Mouse (Mus musculus) 416B (cell line): Measurements from ENCODE around the gene Gm10837.

Experiments used
- DNase-seq: peaks from one replicate; pipeline ENCODE4 v3.0.0; 2011; ENCODE audit warnings: low read depth

Gm10837 gene

GRCm38 (mm10) chr14:122464763-122465741 is 25.3 kb upstream of the Gm10837 start, which contains the start of gene Zic5:
Gene Zic5, minus strand, starts transcription at chr14:122465677.
- DNase-seq = no peak

GRCm38 (mm10) chr14:122465931-122466490 is 24.4 kb upstream of the Gm10837 start:
- DNase-seq = no peak

GRCm38 (mm10) chr14:122466756-122467362 is 23.5 kb upstream of the Gm10837 start:
- DNase-seq = no peak

- DNase-seq = no peak
Measured at GRCm38 (mm10) chr14:122467926-122468841, 22.2 kb upstream of the Gm10837 start.

GRCm38 (mm10) chr14:122468971-122469755 is 21.2 kb upstream of the Gm10837 start:
- no peak for DNase-seq

GRCm38 (mm10) chr14:122471449-122472085 is 18.8 kb upstream of the Gm10837 start:
- DNase-seq = no peak

GRCm38 (mm10) chr14:122472161-122472560 is 18.2 kb upstream of the Gm10837 start:
- DNase-seq = no peak

GRCm38 (mm10) chr14:122472647-122473046 is 17.7 kb upstream of the Gm10837 start:
- no peak for DNase-seq

GRCm38 (mm10) chr14:122473211-122473751 is 17.1 kb upstream of the Gm10837 start:
- no peak for DNase-seq

- DNase-seq = no peak
Measured at GRCm38 (mm10) chr14:122474041-122474890, 16.1 kb upstream of the Gm10837 start.

GRCm38 (mm10) chr14:122474891-122475556 is 15.4 kb upstream of the Gm10837 start, which contains the start of gene Zic2:
Gene Zic2, plus strand, starts transcription at chr14:122475435.
- no peak for DNase-seq

- no peak for DNase-seq
Measured at GRCm38 (mm10) chr14:122475557-122476040, 14.8 kb upstream of the Gm10837 start.

GRCm38 (mm10) chr14:122476041-122476821 is 14.2 kb upstream of the Gm10837 start:
- DNase-seq = no peak

- DNase-seq = no peak
Measured at GRCm38 (mm10) chr14:122476822-122477215, 13.6 kb upstream of the Gm10837 start.

GRCm38 (mm10) chr14:122477261-122477671 is 13.1 kb upstream of the Gm10837 start:
- DNase-seq = no peak

- no peak for DNase-seq
Measured at GRCm38 (mm10) chr14:122477971-122478573, 12.3 kb upstream of the Gm10837 start.

GRCm38 (mm10) chr14:122478574-122479011 is 11.8 kb upstream of the Gm10837 start:
- no peak for DNase-seq
